Mouse (Mus musculus) kidney, embryonic 15.5 days (tissue): ENCODE measurements around the gene Smoc2. TPM values are rescaled to one million over a fixed set of nuclear protein-coding genes. Genes with fewer than 3 reads are reported as not detected.
A peak's percentile ranks its signal among the peaks of the same experiment; 100 is the strongest.

Experiments used
- ATAC-seq: fragments of 200-750 bp; cut with Nextera tagmentation; replicated peaks from 2 replicates; pipeline ENCODE4 v1.8.0; 2017; ENCODE audit warnings: moderate TSS enrichment; ENCODE audit not compliant: low FRiP score
- H3K27ac ChIP-seq: fragments of 300-500 bp; sonication (generic); 2 replicates; pipeline ENCODE4 v1.5.1; 2015; ENCODE audit warnings: mild to moderate bottlenecking, inconsistent platforms
- H3K27me3 ChIP-seq: fragments of 300-500 bp; sonication (generic); 2 replicates; pipeline ENCODE4 v1.6.1; 2015; ENCODE audit warnings: inconsistent platforms
- H3K36me3 ChIP-seq: fragments of 300-500 bp; sonication (generic); 2 replicates; pipeline ENCODE4 v1.6.1; 2015; ENCODE audit warnings: inconsistent platforms
- H3K4me1 ChIP-seq: fragments of 300-500 bp; sonication (generic); 2 replicates; pipeline ENCODE4 v1.6.1; 2015; ENCODE audit warnings: inconsistent platforms
- H3K4me2 ChIP-seq: fragments of 300-500 bp; sonication (generic); 2 replicates; pipeline ENCODE4 v1.6.1; 2015; ENCODE audit warnings: moderate library complexity, mild to moderate bottlenecking, inconsistent platforms
- H3K4me3 ChIP-seq: fragments of 300-500 bp; sonication (generic); replicated peaks from 2 replicates; pipeline ENCODE4 v1.5.1; 2015; ENCODE audit warnings: mild to moderate bottlenecking, inconsistent platforms
- H3K9ac ChIP-seq: fragments of 300-500 bp; sonication (generic); 2 replicates; pipeline ENCODE4 v1.6.1; 2015; ENCODE audit warnings: mild to moderate bottlenecking, inconsistent platforms
- H3K9me3 ChIP-seq: fragments of 300-500 bp; sonication (generic); replicated peaks from 2 replicates; pipeline ENCODE4 v1.6.1; 2016; ENCODE audit warnings: inconsistent platforms
- WGBS: fragments of 180-500 bp; shearing (Covaris S2); methylation state at CpG from one replicate; pipeline ENCODE4 v1.1.7; 2015; ENCODE audit warnings: mixed read lengths; 5-methylcytosine and 5-hydroxymethylcytosine counted together
- polyA plus RNA-seq: library from polyadenylated mRNA; unstranded; fragments of >200 nt; fragmentation: Nextera tagmentation; extraction: Ambion mirVana; gene quantifications from 2 replicates; pipeline ENCODE4 v1.2.1, GENCODE M21; 2015

Gene Smoc2
- polyA plus RNA-seq, 1 experiment from 2014 or later, result 89.7 TPM

- no peak overlapping the region for H3K4me3 ChIP-seq
- ATAC-seq, result no peak
- WGBS, result 56% methylated on average over 4 of the region's 4 CpGs
- no peak overlapping the region for H3K9ac ChIP-seq
- no peak overlapping the region for H3K4me2 ChIP-seq
- no peak overlapping the region for H3K27ac ChIP-seq
- no peaks in the 10 kb centered on the region for H3K36me3 ChIP-seq
- peaks cover 21% of the 10 kb centered on the region for H3K4me1 ChIP-seq
- 0 out of 2 replicates have a peak, but pooled peaks cover 4% of the 10 kb centered on the region for H3K27me3 ChIP-seq
- no peaks in the 10 kb centered on the region for H3K9me3 ChIP-seq
These were observed 29.7 kb upstream of the Smoc2 start for GRCm38 (mm10) chr17:14249595-14249994.

GRCm38 (mm10) chr17:14250401-14250800, 28.9 kb upstream of the Smoc2 start:
- no peak overlapping the region for H3K4me3 ChIP-seq
- ATAC-seq, result no peak
- no peak overlapping the region for H3K4me2 ChIP-seq
- no peaks in the 10 kb centered on the region for H3K36me3 ChIP-seq
- 0 out of 2 replicates have a peak, but pooled peaks cover 4% of the 10 kb centered on the region for H3K27me3 ChIP-seq
- no peaks in the 10 kb centered on the region for H3K9me3 ChIP-seq
- peaks cover 25% of the 10 kb centered on the region for H3K4me1 ChIP-seq
- no peak overlapping the region for H3K27ac ChIP-seq
- 49% methylated on average over 8 of the region's 8 CpGs for WGBS
- H3K9ac ChIP-seq, result no peak overlapping the region

GRCm38 (mm10) chr17:14252456-14252855, 26.9 kb upstream of the Smoc2 start:
- Histone ChIP-seq H3K27me3 (0 out of 2 replicates have a peak, but pooled peaks cover 4% of the 10 kb centered on the region), H3K27ac (no peak overlapping the region), H3K9me3 (no peaks in the 10 kb centered on the region), H3K4me1 (peaks cover 25% of the 10 kb centered on the region), H3K9ac (no peak overlapping the region), H3K4me2 (no peak overlapping the region), H3K36me3 (no peaks in the 10 kb centered on the region), H3K4me3 (no peak overlapping the region)
- no peak for ATAC-seq
- 69% methylated on average over 7 of the region's 7 CpGs for WGBS

GRCm38 (mm10) chr17:14254616-14255015, 24.7 kb upstream of the Smoc2 start:
- Histone ChIP-seq H3K4me3 (no peak overlapping the region), H3K36me3 (no peaks in the 10 kb centered on the region), H3K9ac (no peak overlapping the region), H3K4me2 (no peak overlapping the region), H3K27ac (no peak overlapping the region; the same call in 1 of the 2 replicates), H3K27me3 (peaks cover 4% of the 10 kb centered on the region; the same call in 1 of the 2 replicates), H3K4me1 (peaks cover 25% of the 10 kb centered on the region), H3K9me3 (no peaks in the 10 kb centered on the region)
- 21% methylated on average over 5 of the region's 5 CpGs for WGBS
- peak; percentile 84 for ATAC-seq

GRCm38 (mm10) chr17:14257799-14258520, 21.3 kb upstream of the Smoc2 start:
- 82% methylated on average over 7 of the region's 7 CpGs for WGBS
- peaks cover 8% of the 10 kb centered on the region; the same call in 1 of the 2 replicates for H3K27me3 ChIP-seq
- H3K9me3 ChIP-seq, result no peaks in the 10 kb centered on the region
- no peak overlapping the region for H3K9ac ChIP-seq
- no peak for ATAC-seq
- H3K4me3 ChIP-seq, result no peak overlapping the region
- H3K4me1 ChIP-seq, result peaks cover 20% of the 10 kb centered on the region
- H3K4me2 ChIP-seq, result no peak overlapping the region
- H3K36me3 ChIP-seq, result no peaks in the 10 kb centered on the region
- no peak overlapping the region for H3K27ac ChIP-seq

GRCm38 (mm10) chr17:14258906-14259305, 20.4 kb upstream of the Smoc2 start:
- H3K9me3 ChIP-seq, result no peaks in the 10 kb centered on the region
- no peak for ATAC-seq
- H3K4me3 ChIP-seq, result no peak overlapping the region
- no peak overlapping the region for H3K27ac ChIP-seq
- H3K4me2 ChIP-seq, result no peak overlapping the region
- H3K9ac ChIP-seq, result no peak overlapping the region
- peaks cover 8% of the 10 kb centered on the region; the same call in 1 of the 2 replicates for H3K27me3 ChIP-seq
- WGBS, result 27% methylated on average over 6 of the region's 6 CpGs
- peaks cover 20% of the 10 kb centered on the region for H3K4me1 ChIP-seq
- no peaks in the 10 kb centered on the region for H3K36me3 ChIP-seq

GRCm38 (mm10) chr17:14260966-14261365, 18.3 kb upstream of the Smoc2 start:
- Histone ChIP-seq H3K4me2 (no peak overlapping the region), H3K4me1 (0 out of 2 replicates have a peak, but pooled peaks cover 10% of the 10 kb centered on the region), H3K9me3 (no peaks in the 10 kb centered on the region), H3K9ac (no peak overlapping the region), H3K4me3 (no peak overlapping the region), H3K27ac (no peak overlapping the region), H3K27me3 (peaks cover 11% of the 10 kb centered on the region; the same call in 1 of the 2 replicates), H3K36me3 (no peaks in the 10 kb centered on the region)
- 81% methylated on average over 3 of the region's 3 CpGs for WGBS
- ATAC-seq, result no peak

- 0 out of 2 replicates have a peak, but pooled peaks cover 10% of the 10 kb centered on the region for H3K4me1 ChIP-seq
- ATAC-seq, result no peak
- no peaks in the 10 kb centered on the region for H3K9me3 ChIP-seq
- no peak overlapping the region for H3K4me3 ChIP-seq
- H3K27ac ChIP-seq, result no peak overlapping the region
- H3K36me3 ChIP-seq, result no peaks in the 10 kb centered on the region
- peaks cover 12% of the 10 kb centered on the region; the same call in 1 of the 2 replicates for H3K27me3 ChIP-seq
- no peak overlapping the region for H3K4me2 ChIP-seq
- WGBS, result 70% methylated on average over 10 of the region's 10 CpGs
- no peak overlapping the region for H3K9ac ChIP-seq
These were observed 17.1 kb upstream of the Smoc2 start for GRCm38 (mm10) chr17:14262217-14262616.

- no peak overlapping the region for H3K4me3 ChIP-seq
- H3K9me3 ChIP-seq, result no peaks in the 10 kb centered on the region
- ATAC-seq, result no peak
- H3K4me2 ChIP-seq, result no peak overlapping the region
- 76% methylated on average over 4 of the region's 4 CpGs for WGBS
- H3K27me3 ChIP-seq, result 0 out of 2 replicates have a peak, but pooled peaks cover 4% of the 10 kb centered on the region
- no peaks in the 10 kb centered on the region for H3K36me3 ChIP-seq
- no peak overlapping the region for H3K27ac ChIP-seq
- H3K9ac ChIP-seq, result no peak overlapping the region
- H3K4me1 ChIP-seq, result 0 out of 2 replicates have a peak, but pooled peaks cover 8% of the 10 kb centered on the region
These were observed 11.3 kb upstream of the Smoc2 start for GRCm38 (mm10) chr17:14268001-14268400.

- no peak for ATAC-seq
- Histone ChIP-seq H3K27ac (no peak overlapping the region), H3K9me3 (no peaks in the 10 kb centered on the region), H3K27me3 (peaks cover 40% of the 10 kb centered on the region), H3K36me3 (no peaks in the 10 kb centered on the region), H3K4me3 (no peak overlapping the region), H3K4me1 (no peaks in the 10 kb centered on the region), H3K4me2 (no peak overlapping the region), H3K9ac (no peak overlapping the region)
- 69% methylated on average over 6 of the region's 6 CpGs for WGBS
These were observed 5.9 kb upstream of the Smoc2 start for GRCm38 (mm10) chr17:14273386-14273785.

- Histone ChIP-seq H3K27me3 (peaks cover 79% of the 10 kb centered on the region), H3K27ac (no peak overlapping the region), H3K9me3 (no peaks in the 10 kb centered on the region), H3K36me3 (no peaks in the 10 kb centered on the region), H3K9ac (no peak overlapping the region), H3K4me2 (no peak overlapping the region), H3K4me1 (peaks cover 25% of the 10 kb centered on the region), H3K4me3 (no peak overlapping the region)
- 78% methylated on average over 7 of the region's 7 CpGs for WGBS
- ATAC-seq, result no peak
These were observed 2.0 kb upstream of the Smoc2 start for GRCm38 (mm10) chr17:14277310-14277709.

- peak overlapping the region; percentile 58 for H3K4me3 ChIP-seq
- WGBS, result 2% methylated on average over 10 of the region's 10 CpGs
- H3K9me3 ChIP-seq, result no peaks in the 10 kb centered on the region
- no peaks in the 10 kb centered on the region for H3K36me3 ChIP-seq
- H3K27me3 ChIP-seq, result peaks cover 95% of the 10 kb centered on the region
- peak overlapping the region; percentile 46 for H3K9ac ChIP-seq
- H3K27ac ChIP-seq, result no peak overlapping the region
- H3K4me1 ChIP-seq, result peaks cover 25% of the 10 kb centered on the region
- H3K4me2 ChIP-seq, result peak overlapping the region; percentile 96
- ATAC-seq, result no peak
These were observed 627 bp downstream of the Smoc2 start for GRCm38 (mm10) chr17:14279966-14280300.
